Mouse (Mus musculus) embryonic facial prominence, embryonic 13.5 days (tissue): ENCODE results near the gene Gm21739. TPM values are rescaled to one million over a fixed set of nuclear protein-coding genes. Genes with fewer than 3 reads are reported as not detected.
"Not testable (repeated sequence)": the region's sequence is repeated elsewhere in the genome, so short reads cannot be mapped to it uniquely, and the experiment has no call there.

Source experiments
- ATAC-seq: fragments of 200-750 bp; cut with Nextera tagmentation; 2 replicates; pipeline ENCODE4 v1.8.0; 2017; ENCODE audit warnings: low read depth; ENCODE audit not compliant: insufficient number of reproducible peaks, insufficient read depth, low FRiP score, low TSS enrichment
- H3K27ac ChIP-seq: fragments of 300-500 bp; sonication (generic); 2 replicates; pipeline ENCODE4 v1.5.1; 2015; ENCODE audit warnings: moderate library complexity, mild to moderate bottlenecking, inconsistent platforms
- H3K27me3 ChIP-seq: fragments of 300-500 bp; sonication (generic); 2 replicates; pipeline ENCODE4 v1.6.1; 2015; ENCODE audit warnings: mild to moderate bottlenecking, inconsistent platforms
- H3K36me3 ChIP-seq: fragments of 300-500 bp; sonication (generic); 2 replicates; pipeline ENCODE4 v1.6.1; 2015; ENCODE audit warnings: mild to moderate bottlenecking, inconsistent platforms
- H3K4me1 ChIP-seq: fragments of 300-500 bp; sonication (generic); 2 replicates; pipeline ENCODE4 v1.6.1; 2015; ENCODE audit warnings: inconsistent platforms
- H3K4me2 ChIP-seq: fragments of 300-500 bp; sonication (generic); 2 replicates; pipeline ENCODE4 v1.6.1; 2015; ENCODE audit warnings: moderate library complexity, mild to moderate bottlenecking, inconsistent platforms
- H3K4me3 ChIP-seq: fragments of 300-500 bp; sonication (generic); 2 replicates; pipeline ENCODE4 v1.5.1; 2015; ENCODE audit warnings: mild to moderate bottlenecking, inconsistent platforms
- H3K9ac ChIP-seq: fragments of 300-500 bp; sonication (generic); 2 replicates; pipeline ENCODE4 v1.6.1; 2015; ENCODE audit warnings: mild to moderate bottlenecking, inconsistent platforms
- H3K9me3 ChIP-seq: fragments of 300-500 bp; sonication (generic); 2 replicates; pipeline ENCODE4 v1.6.1; 2016; ENCODE audit warnings: inconsistent platforms
- WGBS: fragments of 180-500 bp; shearing (Covaris S2); methylation state at CpG from one replicate; pipeline ENCODE4 v1.1.7; 2015; ENCODE audit warnings: mixed read lengths; 5-methylcytosine and 5-hydroxymethylcytosine counted together
- polyA plus RNA-seq: library from polyadenylated mRNA; unstranded; fragments of >200 nt; fragmentation: Nextera tagmentation; extraction: Ambion mirVana; gene quantifications from 2 replicates; pipeline ENCODE4 v1.2.1, GENCODE M21; 2015

Gm21739 gene
- not detected in 2 replicates for polyA plus RNA-seq

DNA sequence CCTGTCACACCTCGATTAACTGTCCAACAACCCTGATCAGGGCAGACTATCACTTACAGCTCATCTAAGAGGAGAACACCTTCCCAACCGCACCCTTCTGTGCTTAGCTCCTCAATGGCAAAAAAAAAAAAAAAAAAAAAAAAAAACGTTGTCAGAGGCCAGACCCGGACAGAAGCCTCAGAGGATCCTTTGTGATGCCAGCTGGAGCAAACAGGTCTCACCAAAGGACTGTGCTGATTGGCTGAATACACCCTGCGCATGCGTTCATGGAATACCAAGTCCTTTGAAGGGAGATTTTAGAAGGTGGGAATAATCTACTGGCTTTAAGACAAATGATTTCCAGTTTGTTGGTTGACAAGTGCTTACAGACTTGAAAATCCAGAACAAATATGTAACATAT is at the start of gene Gm21739:
Gm21739 (minus strand) TSS at position 101 of the 400 bp plus-strand sequence.
- H3K4me3 ChIP-seq, H3K27ac ChIP-seq, H3K9me3 ChIP-seq, H3K4me2 ChIP-seq, ATAC-seq, H3K27me3 ChIP-seq, H3K4me1 ChIP-seq, H3K36me3 ChIP-seq, H3K9ac ChIP-seq: not testable (repeated sequence)
- no CpG with 5 or more reads among the region's 6 CpGs for WGBS
